Mouse (Mus musculus): Measurements from ENCODE around the gene Hspa2. TPM values are rescaled to one million over a fixed set of nuclear protein-coding genes. Genes with fewer than 3 reads are reported as not detected.

Gene Hspa2
- total and polyA plus RNA-seq, 2 experiments from 2014 or later, result 11.1 to 17.2 TPM

- Histone ChIP-seq H3K27ac (peak overlapping the region; percentile 99), H3K4me1 (ENCODE audit: insufficient read depth, low read length) (peaks cover 11% of the 10 kb centered on the region), H3K9me3 (ENCODE audit: low read length) (no peaks in the 10 kb centered on the region), H3K4me2 (ENCODE audit: low read depth, low read length) (peak overlapping the region; percentile 77), H3K27me3 (ENCODE audit: insufficient read depth, low read length) (no peaks in the 10 kb centered on the region), H3K36me3 (ENCODE audit: insufficient read depth, low read length) (no peaks in the 10 kb centered on the region), H3K9ac (replicated peaks; ENCODE audit: low read length) (peak overlapping the region; percentile 89), H3K4me3 (ENCODE audit: low read length) (peak overlapping the region; percentile 86)
- WGBS, result 13% methylated on average over 9 of the region's 9 CpGs
- ATAC-seq (no peak), DNase-seq (ENCODE audit: low spot score) (no peak)
- no peak for TF ChIP-seq CTCF (IDR thresholded peaks at IDR 0.05; ENCODE audit: low read depth)
Observed at GRCm38 (mm10) chr12:76368201-76368789, 35.7 kb upstream of the Hspa2 start.

- Histone ChIP-seq H3K36me3 (ENCODE audit: insufficient read depth, low read length) (no peaks in the 10 kb centered on the region), H3K4me3 (ENCODE audit: low read length) (peak overlapping the region; percentile 86), H3K9ac (replicated peaks; ENCODE audit: low read length) (peak overlapping the region; percentile 89), H3K9me3 (ENCODE audit: low read length) (no peaks in the 10 kb centered on the region), H3K4me1 (ENCODE audit: insufficient read depth, low read length) (peaks cover 11% of the 10 kb centered on the region), H3K4me2 (ENCODE audit: low read depth, low read length) (peak overlapping the region; percentile 77), H3K27me3 (ENCODE audit: insufficient read depth, low read length) (no peaks in the 10 kb centered on the region), H3K27ac (peak overlapping the region; percentile 99)
- WGBS, result under 1% methylated on average over 17 of the region's 26 CpGs
- TF ChIP-seq CTCF (IDR thresholded peaks at IDR 0.05; ENCODE audit: low read depth), result no peak
- DNase-seq (ENCODE audit: low spot score) (peak; percentile 81), ATAC-seq (no peak)
Observed at GRCm38 (mm10) chr12:76368790-76369205, 35.2 kb upstream of the Hspa2 start.

GRCm38 (mm10) chr12:76369206-76369977 lies 34.6 kb upstream of the Hspa2 start, which contains the start of gene Zbtb25:
TSS of gene Zbtb25 (minus strand) at chr12:76369602.
- Histone ChIP-seq H3K9me3 (ENCODE audit: low read length) (no peaks in the 10 kb centered on the region), H3K9ac (replicated peaks; ENCODE audit: low read length) (peak within 1 kb of the TSS; percentile 89), H3K36me3 (ENCODE audit: insufficient read depth, low read length) (no peaks in the 10 kb centered on the region), H3K27ac (peak within 1 kb of the TSS; percentile 99), H3K4me1 (ENCODE audit: insufficient read depth, low read length) (peaks cover 11% of the 10 kb centered on the region), H3K27me3 (ENCODE audit: insufficient read depth, low read length) (no peaks in the 10 kb centered on the region), H3K4me2 (ENCODE audit: low read depth, low read length) (peak within 1 kb of the TSS; percentile 77), H3K4me3 (ENCODE audit: low read length) (peak within 1 kb of the TSS; percentile 86)
- TF ChIP-seq CTCF (IDR thresholded peaks at IDR 0.05; ENCODE audit: low read depth), result no peak
- DNase-seq (ENCODE audit: low spot score) (peak; percentile 97), ATAC-seq (peak; percentile 92)
- under 1% methylated on average over 79 of the region's 96 CpGs for WGBS

- Histone ChIP-seq H3K4me2 (ENCODE audit: low read depth, low read length) (peak within 1 kb of the TSS; percentile 77), H3K27me3 (ENCODE audit: insufficient read depth, low read length) (no peaks in the 10 kb centered on the region), H3K27ac (peak within 1 kb of the TSS; percentile 99), H3K4me3 (ENCODE audit: low read length) (peak within 1 kb of the TSS; percentile 86), H3K9ac (replicated peaks; ENCODE audit: low read length) (peak within 1 kb of the TSS; percentile 89), H3K4me1 (ENCODE audit: insufficient read depth, low read length) (peaks cover 11% of the 10 kb centered on the region), H3K9me3 (ENCODE audit: low read length) (no peaks in the 10 kb centered on the region), H3K36me3 (ENCODE audit: insufficient read depth, low read length) (no peaks in the 10 kb centered on the region)
- ATAC-seq (peak; percentile 57), DNase-seq (ENCODE audit: low spot score) (peak; percentile 82)
- WGBS, result under 1% methylated on average over 75 of the region's 99 CpGs
- TF ChIP-seq CTCF (IDR thresholded peaks at IDR 0.05; ENCODE audit: low read depth), result peak; percentile 19
Observed at GRCm38 (mm10) chr12:76369978-76370830, 33.8 kb upstream of the Hspa2 start, which contains the start of gene Zbtb1. TSS of gene Zbtb1 (plus strand) at chr12:76370266.

- no peaks in the 10 kb centered on the region for H3K9me3 ChIP-seq (ENCODE audit: low read length)
- peak overlapping the region; percentile 99 for H3K27ac ChIP-seq
- peak overlapping the region; percentile 77 for H3K4me2 ChIP-seq (ENCODE audit: low read depth, low read length)
- no peaks in the 10 kb centered on the region for H3K36me3 ChIP-seq (ENCODE audit: insufficient read depth, low read length)
- peak overlapping the region; percentile 86 for H3K4me3 ChIP-seq (ENCODE audit: low read length)
- H3K9ac ChIP-seq (replicated peaks; ENCODE audit: low read length), result peak overlapping the region; percentile 89
- peaks cover 11% of the 10 kb centered on the region for H3K4me1 ChIP-seq (ENCODE audit: insufficient read depth, low read length)
- DNase-seq (ENCODE audit: low spot score) (peak; percentile 74), ATAC-seq (0 out of 2 replicates have a peak, but pooled peaks have one; percentile 13)
- no peaks in the 10 kb centered on the region for H3K27me3 ChIP-seq (ENCODE audit: insufficient read depth, low read length)
- peak; percentile 32 for TF ChIP-seq CTCF (IDR thresholded peaks at IDR 0.05; ENCODE audit: low read depth)
- WGBS, result under 1% methylated on average over 58 of the region's 63 CpGs
Observed at GRCm38 (mm10) chr12:76370831-76371571, 33.0 kb upstream of the Hspa2 start.

- Histone ChIP-seq H3K36me3 (ENCODE audit: insufficient read depth, low read length) (no peaks in the 10 kb centered on the region), H3K9ac (replicated peaks; ENCODE audit: low read length) (peak overlapping the region; percentile 89; the same call in 1 of the 2 replicates), H3K4me2 (ENCODE audit: low read depth, low read length) (peak overlapping the region; percentile 77), H3K4me1 (ENCODE audit: insufficient read depth, low read length) (peaks cover 11% of the 10 kb centered on the region), H3K27me3 (ENCODE audit: insufficient read depth, low read length) (no peaks in the 10 kb centered on the region), H3K9me3 (ENCODE audit: low read length) (no peaks in the 10 kb centered on the region), H3K4me3 (ENCODE audit: low read length) (peak overlapping the region; percentile 86), H3K27ac (no peak overlapping the region)
- no peak for TF ChIP-seq CTCF (IDR thresholded peaks at IDR 0.05; ENCODE audit: low read depth)
- ATAC-seq (no peak), DNase-seq (ENCODE audit: low spot score) (no peak)
- WGBS, result 37% methylated on average over 7 of the region's 7 CpGs
Observed at GRCm38 (mm10) chr12:76372046-76372445, 31.9 kb upstream of the Hspa2 start.

All from hindbrain, postnatal 0 days (tissue).